Mouse (Mus musculus) urinary bladder, adult 2 months (tissue): ENCODE measurements around the gene Prdx5. TPM values are rescaled to one million over a fixed set of nuclear protein-coding genes. Genes with fewer than 3 reads are reported as not detected.
A peak's percentile ranks its signal among the peaks of the same experiment; 100 is the strongest.

ENCODE experiments used
- DNase-seq: peaks from one replicate; pipeline ENCODE4 v3.0.0; 2022; ENCODE audit warnings: low spot score
- polyA plus RNA-seq: library from polyadenylated mRNA; depleted of rRNA; stranded (reverse); fragments of >200 nt; gene quantifications from 2 replicates; pipeline ENCODE4 v1.2.3, GENCODE M21; 2012; rRNA removed

The Prdx5 gene
- 308 and 425 TPM in 2 replicates for polyA plus RNA-seq

DNA sequence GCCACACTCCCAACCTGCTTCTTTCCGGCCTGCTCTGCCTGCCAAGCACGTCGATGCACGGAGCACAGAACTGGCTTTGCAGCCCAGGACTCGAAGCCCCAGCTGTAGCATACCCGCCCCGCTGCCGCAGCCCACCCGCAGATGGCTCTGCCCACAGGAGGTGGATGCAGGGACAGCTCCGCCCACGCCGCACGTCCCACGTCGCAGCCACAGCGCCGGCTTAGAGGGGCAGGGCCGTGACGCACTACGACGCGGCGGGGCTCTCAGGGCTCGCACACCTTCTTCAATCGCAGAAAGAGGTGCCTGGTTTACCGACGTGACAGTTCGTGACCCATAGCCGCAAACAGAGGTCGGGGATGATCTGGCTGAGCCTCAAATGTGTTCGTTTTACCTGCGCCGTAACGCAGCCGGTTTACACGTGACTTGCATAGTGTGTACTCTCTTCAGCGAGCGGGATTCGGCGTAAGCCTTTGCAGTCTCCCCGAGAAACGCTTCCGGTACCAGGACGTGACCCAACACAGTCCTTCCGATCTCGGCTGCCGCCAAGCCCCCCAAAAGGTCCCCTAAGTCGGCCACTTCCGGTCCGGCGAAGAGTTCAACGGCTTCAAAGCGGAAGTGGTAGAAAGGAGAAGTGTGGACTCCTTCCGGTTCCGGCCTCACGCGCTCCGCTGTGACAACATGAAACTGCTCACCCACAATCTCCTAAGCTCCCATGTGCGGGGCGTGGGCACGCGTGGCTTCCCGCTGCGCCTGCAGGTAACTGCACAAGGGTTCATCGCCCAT lies at the start of gene Prdx5, which contains the start of gene Trmt112:
TSS of gene Prdx5 (minus strand) at position 600 of the 783 bp plus-strand sequence.
TSS of gene Trmt112 (plus strand) at position 192 of the 783 bp plus-strand sequence.
- DNase-seq, result peak; percentile 81

DNA sequence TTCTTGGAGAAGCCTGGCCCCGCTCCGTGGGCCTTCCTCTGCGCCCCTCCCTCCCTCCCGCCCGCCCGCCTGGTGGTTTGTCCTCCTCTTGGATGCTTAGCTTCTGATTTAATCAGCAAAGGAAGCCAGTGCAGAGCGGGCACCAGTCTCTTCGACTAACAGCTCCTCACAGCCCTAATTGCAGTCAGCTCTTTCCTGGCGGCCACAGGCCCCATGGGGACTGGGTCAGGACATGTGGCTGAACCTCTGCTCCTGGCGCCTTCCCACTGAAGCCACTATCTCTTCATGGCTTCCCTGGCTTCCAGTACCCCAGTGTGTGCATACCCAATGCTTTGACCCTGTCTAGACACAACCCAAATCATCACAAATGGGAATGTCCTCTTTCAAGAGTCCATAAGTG lies 46.6 kb upstream of the Prdx5 start:
- DNase-seq, result no peak

DNA sequence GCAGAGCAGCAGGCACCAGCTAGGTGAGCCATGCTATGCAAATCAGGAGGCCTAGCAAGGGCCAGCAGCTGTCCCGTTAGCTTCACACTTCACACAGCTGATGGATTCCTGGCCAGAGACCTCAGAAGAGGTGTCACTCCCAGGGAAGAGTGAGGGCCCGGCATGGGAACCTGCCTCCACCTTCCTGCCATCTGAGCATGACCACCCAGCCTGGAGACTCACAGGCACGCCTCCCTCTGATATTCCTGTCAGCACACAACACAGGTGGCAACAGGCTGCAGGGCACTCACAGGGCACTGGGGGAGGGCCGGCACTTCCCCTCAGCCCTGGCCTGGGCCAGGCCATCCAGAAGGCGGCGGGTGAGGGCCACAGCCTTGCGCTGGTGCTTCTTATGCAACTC lies 45.5 kb upstream of the Prdx5 start:
- no peak for DNase-seq

DNA sequence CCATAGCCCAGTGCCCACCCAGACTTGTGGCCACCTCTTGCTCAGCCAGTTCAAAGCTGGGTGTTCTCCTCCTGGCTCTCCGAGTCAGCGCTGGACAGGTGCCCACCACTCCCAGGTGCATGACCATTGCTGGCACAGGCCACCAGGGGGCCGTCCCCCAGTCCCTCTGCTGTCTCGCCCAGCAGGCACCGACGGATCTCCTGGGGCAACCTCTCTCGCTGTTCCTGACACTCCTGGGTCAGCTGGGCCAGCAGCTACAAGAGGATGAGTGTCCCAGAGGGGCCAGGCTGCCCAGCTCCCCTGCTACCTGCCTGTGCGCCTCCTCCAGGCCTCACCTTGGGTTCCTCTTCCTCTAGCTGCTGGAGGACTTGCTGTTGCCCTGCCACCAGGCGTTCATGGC lies 44.1 kb upstream of the Prdx5 start:
- no peak for DNase-seq

DNA sequence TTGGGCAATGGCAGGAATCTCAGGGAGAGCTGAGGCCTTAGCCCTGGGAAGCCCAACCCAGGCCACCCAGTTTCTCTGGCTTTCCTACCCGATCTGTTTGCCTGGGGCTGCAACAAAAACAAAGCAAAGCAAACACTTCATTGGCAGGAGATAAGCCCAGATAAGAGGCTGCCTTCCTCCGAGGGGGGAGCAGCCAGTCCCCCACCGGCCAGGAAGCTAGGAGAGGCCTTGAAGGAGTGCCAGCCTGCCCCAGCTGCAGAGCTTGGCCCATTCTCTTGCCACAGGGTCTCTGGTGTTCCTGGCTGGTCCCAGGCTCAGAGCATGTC lies 42.8 kb upstream of the Prdx5 start:
- peak; percentile 57 for DNase-seq

DNA sequence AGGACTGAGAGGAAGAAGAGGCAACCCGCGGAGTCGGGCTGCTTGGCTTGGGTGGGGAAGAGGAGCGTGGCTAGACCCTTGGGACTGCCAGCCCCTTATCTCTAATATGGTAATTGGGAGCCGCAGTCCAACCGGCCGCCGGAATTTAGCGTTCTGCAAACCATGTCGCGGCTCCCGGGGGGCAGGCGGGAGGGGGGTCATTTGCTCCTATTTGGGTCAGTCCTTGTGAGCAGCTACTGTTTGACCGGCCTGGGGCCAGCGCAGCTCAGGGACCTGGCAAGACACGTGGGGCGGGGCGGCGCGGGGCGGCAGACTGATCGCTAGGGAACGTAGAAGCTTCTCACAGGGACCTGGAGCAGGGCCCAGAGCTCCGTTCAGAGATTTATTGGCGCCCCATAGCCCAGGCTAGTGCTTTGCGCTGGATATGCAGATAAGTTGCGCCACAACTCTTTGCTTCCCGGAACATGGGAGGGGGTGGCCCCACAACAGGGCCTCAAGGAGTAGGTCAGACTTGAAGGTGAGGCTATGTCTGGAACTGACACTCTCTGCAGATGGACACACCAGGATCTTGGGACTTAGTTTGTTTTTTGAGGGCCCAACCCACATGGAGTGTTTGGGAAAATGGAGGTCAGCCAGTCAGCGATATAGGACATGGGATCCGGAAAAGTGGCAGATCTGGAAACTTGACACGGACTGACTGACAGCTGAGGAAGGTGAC lies 42.2 kb upstream of the Prdx5 start:
- DNase-seq, result peak; percentile 81

DNA sequence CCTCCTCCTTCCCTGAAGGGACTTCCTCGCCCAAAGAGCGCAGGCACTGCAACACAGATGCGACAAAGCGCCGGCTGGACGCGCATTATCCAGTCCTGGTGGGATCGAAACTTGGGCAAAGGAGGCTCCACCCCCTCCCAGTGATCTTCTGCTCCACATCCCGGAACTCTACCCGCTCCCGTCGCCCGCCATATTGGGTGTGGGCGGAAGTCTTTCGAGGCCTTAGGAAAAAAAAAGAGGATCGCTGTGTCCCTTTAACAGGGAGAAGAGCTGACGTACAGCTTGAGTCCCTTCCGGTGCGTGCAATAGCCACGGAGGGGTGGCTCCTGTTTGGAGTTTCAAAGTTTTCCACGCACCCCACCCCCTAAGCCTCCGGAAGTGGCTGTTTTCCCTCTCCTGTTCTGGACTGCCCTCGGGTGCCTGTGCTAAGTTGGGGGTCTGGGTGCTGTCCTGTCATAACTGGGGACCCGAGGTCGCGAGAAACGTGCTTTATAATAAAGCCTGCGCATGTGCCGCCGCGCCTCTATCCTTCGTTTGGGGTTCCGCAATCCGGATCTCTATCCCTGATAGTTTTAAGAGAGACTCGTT lies 41.6 kb upstream of the Prdx5 start:
- DNase-seq, result peak; percentile 83

DNA sequence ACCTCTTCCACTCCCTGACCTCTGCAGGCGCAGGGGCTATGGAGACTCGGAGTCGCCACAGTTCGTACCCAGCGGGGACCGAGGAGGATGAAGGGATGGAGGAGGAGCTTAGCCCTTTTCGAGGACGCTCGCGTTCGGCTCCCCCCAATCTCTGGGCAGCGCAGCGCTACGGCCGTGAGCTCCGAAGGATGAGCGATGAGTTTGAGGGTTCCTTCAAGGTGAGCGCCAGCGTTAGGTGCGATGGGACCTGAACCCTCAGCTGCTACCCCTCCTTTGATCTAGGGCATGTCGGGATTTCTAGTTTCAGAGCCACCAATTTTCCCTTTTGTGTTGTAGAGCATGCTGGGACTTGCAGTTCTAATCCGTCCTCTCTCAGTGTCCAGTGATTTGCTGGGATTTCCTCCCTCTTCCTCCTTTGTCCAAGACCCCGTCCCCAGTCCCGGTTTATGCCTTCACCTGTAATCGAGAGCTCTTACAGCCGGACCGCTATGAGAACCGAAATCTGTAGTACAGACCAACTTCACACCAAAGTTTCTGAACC lies 40.8 kb upstream of the Prdx5 start:
- DNase-seq, result peak; percentile 56

DNA sequence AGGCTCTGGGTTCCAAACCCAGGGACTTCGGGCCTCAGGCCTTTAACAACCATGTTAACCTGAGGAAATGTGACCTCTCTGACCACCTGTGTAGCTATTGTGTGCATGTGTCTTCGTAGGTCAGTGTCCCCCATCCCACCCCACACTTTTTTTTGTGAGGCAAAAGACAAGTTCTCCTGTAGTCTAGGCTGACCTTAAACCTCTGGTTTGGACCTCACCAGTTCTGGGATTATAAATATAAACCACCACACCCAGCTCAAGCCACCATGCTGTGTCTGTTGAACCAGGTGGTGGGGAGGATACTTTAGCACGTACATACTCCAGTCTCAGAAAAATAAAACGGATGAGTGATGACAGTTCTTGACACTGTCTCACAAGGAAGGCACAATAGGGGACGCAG lies 40.0 kb upstream of the Prdx5 start:
- no peak for DNase-seq

DNA sequence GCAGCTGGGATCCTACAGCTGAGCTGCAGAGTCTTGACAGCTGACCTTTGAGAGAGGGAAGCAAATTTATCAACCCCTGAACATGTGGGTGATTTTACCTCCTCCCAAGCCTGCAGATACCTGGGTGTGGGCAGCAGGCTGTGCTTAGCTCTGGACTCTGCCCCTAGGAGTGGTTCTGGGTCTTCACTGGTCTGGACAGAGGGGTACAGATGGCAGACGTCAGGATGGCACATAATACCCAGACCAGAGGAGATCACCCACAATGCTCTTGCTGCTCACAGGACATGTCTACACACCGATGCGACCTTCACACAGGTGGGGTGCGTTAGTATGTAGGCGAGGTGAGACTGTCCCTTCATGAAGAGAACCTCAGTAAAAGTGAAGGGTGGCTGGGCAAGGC lies 39.6 kb upstream of the Prdx5 start:
- no peak for DNase-seq

DNA sequence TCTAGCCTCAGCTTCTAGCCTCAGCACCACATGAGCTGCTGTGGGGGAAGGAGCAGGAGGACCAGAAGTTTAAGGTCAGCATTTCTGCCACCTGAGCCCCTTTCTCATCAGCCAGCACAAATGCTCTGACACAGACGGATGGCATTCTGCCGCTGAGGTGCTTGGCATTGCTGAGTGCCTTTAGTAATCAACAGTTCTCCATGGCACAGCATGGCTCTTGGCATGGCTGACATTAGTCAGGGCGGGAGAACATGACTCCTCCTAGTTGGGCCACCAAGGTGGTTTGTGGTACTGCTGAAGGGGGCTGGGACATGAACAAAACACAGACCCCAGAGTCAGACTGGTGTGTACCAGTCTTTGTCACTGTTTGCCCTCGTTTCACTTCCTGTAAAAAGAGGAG lies 38.3 kb upstream of the Prdx5 start:
- DNase-seq, result no peak

DNA sequence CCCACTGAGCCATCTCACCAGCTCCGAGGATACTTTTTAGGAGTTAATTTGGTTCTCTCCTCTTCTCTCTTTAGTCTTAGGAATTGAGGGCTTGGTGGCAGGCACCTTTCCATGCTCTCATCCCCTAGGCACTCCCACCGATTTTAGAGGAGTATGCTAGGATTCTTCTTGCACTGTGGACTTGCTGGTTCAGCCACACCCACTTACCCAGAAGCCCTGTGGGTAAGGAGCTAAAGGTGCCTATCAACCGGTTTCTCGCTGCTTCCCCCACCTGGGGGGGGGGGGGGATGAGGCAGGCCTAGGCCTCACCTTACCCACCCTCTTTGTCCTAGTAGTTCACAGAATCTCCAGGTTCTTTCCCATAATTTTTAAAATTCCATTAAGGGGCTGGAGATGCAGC lies 37.8 kb upstream of the Prdx5 start:
- DNase-seq, result no peak

DNA sequence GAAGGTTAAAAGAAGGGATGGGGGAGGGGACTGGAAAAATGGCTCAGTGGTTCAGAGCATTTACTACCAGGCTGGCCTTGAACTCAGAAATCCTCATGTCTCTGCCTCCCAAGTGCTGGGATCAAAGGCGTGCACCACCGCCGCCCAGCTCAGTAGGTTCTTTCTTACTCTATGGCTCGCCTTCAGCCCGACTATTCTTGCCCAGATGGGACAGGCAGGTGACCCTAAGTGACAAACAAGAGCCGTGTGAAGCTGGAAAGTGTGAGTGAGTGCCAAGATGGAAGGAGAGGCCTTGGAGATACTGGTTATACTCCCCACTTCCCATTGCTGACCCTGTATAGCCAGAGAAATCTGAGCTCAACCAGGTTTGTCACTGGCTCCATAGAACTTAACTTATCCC lies 33.8 kb upstream of the Prdx5 start:
- DNase-seq, result no peak

DNA sequence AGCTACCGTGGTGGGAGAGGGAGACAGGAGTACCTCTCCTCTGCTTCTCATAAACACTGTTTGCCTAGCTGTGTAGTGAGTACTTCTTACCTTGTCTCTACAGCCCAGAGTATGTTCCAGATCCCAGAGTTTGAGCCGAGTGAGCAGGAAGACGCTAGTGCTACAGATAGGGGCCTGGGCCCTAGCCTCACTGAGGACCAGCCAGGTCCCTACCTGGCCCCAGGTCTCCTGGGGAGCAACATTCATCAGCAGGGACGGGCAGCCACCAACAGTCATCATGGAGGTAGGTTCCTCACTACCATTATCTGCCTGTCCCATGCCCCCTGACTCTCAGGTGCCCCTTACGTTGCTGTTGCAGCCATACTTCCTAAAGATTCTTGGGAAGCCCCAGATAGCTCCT lies 32.9 kb upstream of the Prdx5 start:
- no peak for DNase-seq

DNA sequence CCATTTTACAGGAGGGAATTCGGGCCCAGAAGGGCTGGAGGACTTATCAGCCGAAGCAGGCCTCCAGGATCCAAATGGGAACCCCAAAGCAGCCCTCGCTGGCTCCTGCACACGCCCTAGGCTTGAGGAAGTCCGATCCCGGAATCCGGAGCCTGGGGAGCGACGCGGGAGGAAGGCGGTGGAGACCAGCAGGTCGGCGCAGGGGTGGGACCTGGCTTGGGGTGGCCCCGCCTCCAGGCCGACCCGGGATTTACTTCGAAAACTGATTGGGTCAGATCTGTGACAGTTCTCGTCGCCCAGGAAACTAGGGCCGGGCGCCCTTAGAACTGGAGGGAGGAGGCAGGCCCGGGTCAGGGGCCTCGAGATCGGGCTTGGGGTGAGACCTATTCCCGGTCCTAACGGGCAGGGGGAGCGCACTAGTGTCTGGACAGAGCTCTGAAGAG lies 32.4 kb upstream of the Prdx5 start, which contains the start of gene Gpr137:
TSS of gene Gpr137 (minus strand) at position 232 of the 443 bp plus-strand sequence.
- DNase-seq, result peak; percentile 89

DNA sequence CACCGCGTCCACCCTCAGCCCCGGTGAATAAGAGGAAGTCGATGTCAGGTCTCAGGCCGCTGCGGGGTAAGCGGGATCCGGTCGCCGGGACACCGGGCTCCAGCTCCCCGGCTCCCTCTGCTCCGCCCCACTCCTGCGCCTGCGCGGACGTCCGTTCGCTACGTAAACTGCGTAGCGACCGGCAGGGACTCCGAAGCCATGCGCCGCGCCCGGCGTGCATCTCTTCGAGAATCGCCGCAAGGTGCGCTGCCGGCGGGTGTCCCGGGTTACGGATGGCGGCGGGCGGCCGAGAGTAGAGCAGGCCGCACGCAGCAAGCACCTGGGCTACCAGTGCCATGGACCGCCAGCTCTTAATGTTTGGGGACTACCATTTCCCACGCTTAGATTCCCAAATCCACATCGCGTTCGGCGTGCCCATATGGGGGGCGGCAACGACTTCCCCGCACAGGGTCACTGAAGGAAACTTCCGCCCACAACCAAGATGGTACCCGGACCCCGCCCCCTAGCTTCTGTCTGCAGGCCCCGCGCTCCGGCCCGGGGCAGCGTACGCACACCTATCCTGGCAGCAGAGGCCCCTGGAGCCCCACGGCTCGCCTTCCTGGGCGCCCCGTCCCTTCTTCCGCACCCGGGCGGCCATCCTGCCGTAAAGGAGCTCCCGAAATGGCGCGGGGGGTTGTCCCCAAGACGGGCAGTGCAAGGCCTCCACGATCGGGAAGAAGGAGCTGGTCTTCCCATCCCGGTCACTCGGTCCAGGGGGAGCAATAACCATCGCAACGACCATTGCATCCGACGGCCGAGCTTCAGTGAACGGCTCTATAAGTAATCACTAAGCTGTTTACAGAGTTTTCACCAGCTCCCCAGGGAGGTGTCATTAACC lies 31.7 kb upstream of the Prdx5 start, which contains the start of gene Bad:
TSS of gene Bad (plus strand) at position 490 of the 877 bp plus-strand sequence.
- DNase-seq, result peak; percentile 98

DNA sequence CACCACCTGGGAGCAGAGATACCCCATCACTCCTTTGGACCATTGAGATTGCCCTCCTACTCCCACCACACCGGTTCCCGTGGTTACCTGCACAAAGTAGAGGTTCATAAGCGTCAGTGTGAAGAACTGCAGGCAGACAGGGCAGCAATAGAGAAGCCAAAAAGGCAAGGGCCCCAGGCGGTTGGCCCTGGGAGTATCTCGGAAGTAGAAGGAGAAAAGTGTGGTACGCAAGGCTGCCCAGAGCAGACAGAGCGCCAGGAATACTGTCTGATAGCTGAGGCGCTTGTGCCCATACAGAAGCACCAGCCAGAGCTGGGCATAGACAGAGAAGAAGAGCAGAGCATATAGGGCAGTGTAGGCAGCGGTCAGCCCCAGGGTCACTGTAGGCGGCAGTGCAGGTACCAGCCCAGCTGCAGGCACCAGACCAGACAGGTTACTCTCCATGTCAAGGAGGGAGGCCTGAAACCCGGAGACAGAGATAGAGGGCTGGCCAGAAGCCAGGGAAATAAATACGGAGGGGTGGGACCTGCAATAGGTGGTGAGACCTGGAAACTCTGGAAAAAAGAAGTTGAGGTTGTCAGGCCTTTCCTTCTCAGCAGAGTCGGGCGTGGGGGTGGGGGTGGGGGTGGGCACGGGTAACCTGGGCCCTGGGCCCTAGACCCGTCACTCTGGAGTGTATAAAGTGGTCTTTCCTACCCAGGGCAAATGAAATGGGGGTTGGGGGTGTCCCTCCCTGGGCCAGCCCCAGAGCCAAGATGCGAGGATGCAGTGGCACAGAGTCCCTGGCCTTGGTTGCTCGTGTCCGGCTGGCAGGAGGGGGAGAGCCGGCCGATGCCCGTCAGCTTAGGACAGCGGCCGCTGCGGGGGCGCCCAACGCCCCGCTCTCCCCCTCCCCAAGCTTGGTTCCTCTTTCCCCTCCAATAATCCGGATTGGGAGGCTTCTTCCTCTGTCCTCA lies 30.8 kb upstream of the Prdx5 start:
- DNase-seq, result no peak

DNA sequence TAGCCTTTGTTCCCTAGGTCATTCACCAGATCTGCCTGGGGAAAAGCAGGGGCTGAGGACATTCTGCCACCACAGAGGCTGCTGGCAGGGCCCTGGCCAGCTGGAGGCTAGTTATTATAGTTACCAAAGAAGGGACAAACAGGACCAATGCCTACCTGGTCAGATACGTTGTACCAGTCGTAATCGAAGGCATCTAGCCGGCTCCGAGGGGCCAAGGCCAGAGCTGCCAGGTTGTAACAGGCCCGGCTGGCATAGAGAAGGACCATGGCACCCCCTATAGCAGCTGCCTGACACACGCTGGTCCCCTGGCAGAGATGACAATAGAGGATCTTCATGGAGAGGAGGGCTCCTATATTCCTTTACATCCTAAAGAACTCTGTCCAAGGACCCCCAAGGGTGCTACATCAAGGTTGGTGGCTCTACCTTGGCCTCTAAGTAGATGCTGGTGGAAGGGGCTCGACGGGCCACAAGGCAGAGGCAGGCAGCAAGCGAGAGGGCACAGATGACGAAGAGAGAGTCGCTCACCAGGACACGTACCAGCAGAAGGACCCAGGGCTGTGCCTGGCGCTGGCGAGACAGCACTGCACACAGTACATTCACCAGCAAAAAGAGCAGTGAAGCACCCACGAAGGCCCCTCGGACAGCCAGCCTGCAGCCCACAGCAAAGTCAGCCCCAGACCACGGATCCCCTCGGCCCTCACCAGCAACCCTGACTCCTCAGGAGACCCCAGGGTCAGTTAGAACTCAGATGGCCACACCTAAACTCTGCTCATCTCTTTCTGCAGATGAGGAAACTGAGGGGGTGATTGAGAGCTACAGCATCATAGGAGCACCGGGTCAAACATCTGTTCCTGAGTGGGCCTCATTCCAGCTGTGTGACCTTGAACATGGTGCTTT lies 29.4 kb upstream of the Prdx5 start:
- no peak for DNase-seq
